ENCODE assay signal across 8 mouse cellular contexts in the genomic region with DNA sequence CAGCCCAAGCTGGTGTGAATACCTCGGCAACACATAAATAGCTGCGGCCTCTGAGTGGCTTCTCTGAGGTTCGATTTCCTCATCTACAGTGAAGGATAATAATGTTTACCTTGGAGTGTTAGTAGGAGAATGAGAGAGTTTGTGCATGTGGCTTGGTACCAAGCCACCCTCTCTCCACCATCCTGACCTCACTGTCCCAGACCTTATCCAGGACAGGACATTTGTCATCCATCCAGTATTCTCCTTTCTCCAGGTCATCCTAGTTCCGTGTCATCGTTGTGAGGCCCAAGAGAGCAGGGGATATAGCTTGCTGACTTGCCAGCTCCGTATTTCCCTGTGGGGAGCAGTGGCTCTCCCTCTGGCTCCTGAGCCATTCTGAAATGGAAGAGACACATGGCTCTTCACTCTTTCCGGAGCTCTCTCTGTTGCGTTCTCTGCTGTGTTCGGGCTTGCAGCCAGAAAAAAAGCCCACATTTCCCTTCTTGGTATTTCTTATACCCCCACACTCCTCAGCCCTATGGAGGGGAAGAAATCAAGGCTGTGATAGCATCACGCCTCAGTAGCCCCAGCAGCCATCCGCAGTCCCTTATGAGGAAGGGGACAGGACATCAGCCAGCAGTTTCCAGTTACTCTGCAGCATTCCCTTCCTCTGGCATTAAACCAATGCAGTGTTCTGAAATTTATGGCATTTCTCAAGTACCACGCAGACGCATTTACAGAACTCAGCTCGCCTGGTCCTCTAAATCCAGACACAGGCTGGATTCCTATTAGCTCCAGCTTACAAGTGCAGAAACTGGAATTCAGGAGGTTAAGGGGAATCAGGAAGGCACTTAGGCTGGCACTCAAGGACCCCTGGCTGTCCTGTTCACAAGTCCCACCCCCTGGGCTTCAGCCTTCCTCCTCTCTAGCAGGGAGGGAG. TPM values are rescaled to one million over a fixed set of nuclear protein-coding genes. Genes with fewer than 3 reads are reported as not detected.
DNase-seq lines count a peak whose midpoint lies in the region; ATAC-seq and TF ChIP-seq lines count a peak whose summit lies in the region.

No protein-coding gene starts in this region.

- H3K27ac ChIP-seq in forebrain, embryonic 15.5 days (replicated peaks) = peak overlapping the region; percentile 65
- H3K27ac ChIP-seq in hindbrain, postnatal 0 days = peak overlapping the region; percentile 68
- peak overlapping the region; percentile 38 for H3K27ac ChIP-seq in liver, embryonic 16.5 days (ENCODE audit: low read length)

- in situ Hi-C loops in Patski (cut with MboI; ENCODE audit: low pct_unique_long_range_greater_than_20kb) = no loop called here

- H3K4me2 ChIP-seq in forebrain, embryonic 15.5 days (replicated peaks) = peak overlapping the region; percentile 23
- peak overlapping the region; percentile 38 for H3K4me2 ChIP-seq in hindbrain, postnatal 0 days (ENCODE audit: low read depth, low read length)
- peak overlapping the region; percentile 48 for H3K4me2 ChIP-seq in liver, embryonic 16.5 days (ENCODE audit: low read depth, low read length)

- H3K9ac ChIP-seq in forebrain, embryonic 15.5 days (replicated peaks) = peak overlapping the region; percentile 22
- 0 out of 2 replicates have a peak overlapping the region, but pooled peaks have one; percentile 7 for H3K9ac ChIP-seq in hindbrain, postnatal 0 days (replicated peaks; ENCODE audit: low read length)
- no peak overlapping the region for H3K9ac ChIP-seq in liver, embryonic 16.5 days (ENCODE audit: low read depth, low read length)

- WGBS in forebrain, embryonic 15.5 days = 18% methylated on average over 14 of the region's 14 CpGs
- 12% methylated on average over 14 of the region's 14 CpGs for WGBS in hindbrain, postnatal 0 days
- WGBS in liver, embryonic 16.5 days (ENCODE audit: insufficient replicate concordance) = 22% methylated on average over 14 of the region's 14 CpGs

- CTCF ChIA-PET in Patski (lab: Charles Lee) = interaction anchor here (0.8 to 4.5 kb wide), 6 partner anchors 8 to 145 kb away, joined by 3 to 24 read pairs (median 4); partner anchors contain the start of gene Calm2

- POLR2A ChIA-PET in Patski (lab: Charles Lee) = interaction anchor here (0.5 to 3.6 kb wide), 9 partner anchors 9 to 111 kb away, joined by 3 to 25 read pairs (median 3); partner anchors contain the start of gene Calm2

- H3K4me3 ChIP-seq in forebrain, embryonic 15.5 days = no peak overlapping the region
- no peak overlapping the region for H3K4me3 ChIP-seq in hindbrain, postnatal 0 days (ENCODE audit: low read length)
- H3K4me3 ChIP-seq in liver, embryonic 16.5 days (ENCODE audit: low read depth, low read length) = no peak overlapping the region

- no peaks in the 10 kb centered on the region for H3K27me3 ChIP-seq in Patski
- no peaks in the 10 kb centered on the region for H3K27me3 ChIP-seq in forebrain, embryonic 15.5 days
- H3K27me3 ChIP-seq in hindbrain, postnatal 0 days (ENCODE audit: insufficient read depth, low read length) = no peaks in the 10 kb centered on the region
- H3K27me3 ChIP-seq in liver, embryonic 16.5 days (ENCODE audit: control insufficient read depth, insufficient read depth, low read depth, low read length) = no peaks in the 10 kb centered on the region; the same call in 1 of the 2 replicates

- no peaks in the 10 kb centered on the region for H3K36me3 ChIP-seq in forebrain, embryonic 15.5 days
- H3K36me3 ChIP-seq in hindbrain, postnatal 0 days (ENCODE audit: insufficient read depth, low read length) = no peaks in the 10 kb centered on the region
- no peaks in the 10 kb centered on the region for H3K36me3 ChIP-seq in liver, embryonic 16.5 days (ENCODE audit: control insufficient read depth, insufficient read depth)

- peaks cover 39% of the 10 kb centered on the region for H3K4me1 ChIP-seq in forebrain, embryonic 15.5 days
- peaks cover 37% of the 10 kb centered on the region for H3K4me1 ChIP-seq in hindbrain, postnatal 0 days (ENCODE audit: insufficient read depth, low read length)
- peaks cover 10% of the 10 kb centered on the region for H3K4me1 ChIP-seq in liver, embryonic 16.5 days (ENCODE audit: control insufficient read depth, low read depth, low read length)

- TF ChIP-seq CTCF in Patski (IDR thresholded peaks at IDR 0.05) = no peak
- TF ChIP-seq CTCF in hindbrain, postnatal 0 days (IDR thresholded peaks at IDR 0.05; ENCODE audit: low read depth) = no peak

- peak; percentile 46 for DNase-seq in cerebellum, adult 11-12 months
- DNase-seq in cerebellum, postnatal 4 days (ENCODE audit: low spot score in 2 of 2) = no peak
- DNase-seq in Patski (ENCODE audit: low read depth, low spot score) = no peak
- DNase-seq in hindbrain, postnatal 0 days (ENCODE audit: low spot score) = peak; percentile 52
- DNase-seq in right cerebral cortex, adult 2 months (ENCODE audit: low spot score in 2 of 2) = peak; percentile 73 to 82
- DNase-seq in thymus, postnatal 0 days (ENCODE audit: low spot score) = no peak

- peak; percentile 5 for ATAC-seq in Patski
- peak; percentile 49 for ATAC-seq in forebrain, embryonic 15.5 days (replicated peaks)
- peak; percentile 41; the same call in 1 of the 2 replicates for ATAC-seq in hindbrain, postnatal 0 days
- ATAC-seq in liver, embryonic 16.5 days (ENCODE audit: low read depth) = 0 out of 2 replicates have a peak, but pooled peaks have one; percentile 3

- no peaks in the 10 kb centered on the region for H3K9me3 ChIP-seq in forebrain, embryonic 15.5 days
- no peaks in the 10 kb centered on the region for H3K9me3 ChIP-seq in hindbrain, postnatal 0 days (ENCODE audit: low read length)
- H3K9me3 ChIP-seq in liver, embryonic 16.5 days (replicated peaks; ENCODE audit: control insufficient read depth, low read length) = no peaks in the 10 kb centered on the region

RNA-seq across cellular contexts. Expression of gene Calm2, which starts 13.3 kb away (rescaled TPM):
- polyA plus RNA-seq in Patski (2021) = 899 TPM
- 1,787 and 1,813 TPM in 2 replicates for polyA plus RNA-seq in forebrain, embryonic 15.5 days (2015; fragmentation: Nextera tagmentation; extraction: Ambion mirVana)
- total RNA-seq in hindbrain, postnatal 0 days (2014; rRNA removed) = 841 and 932 TPM in 2 replicates
- 3,128 and 3,189 TPM in 2 replicates for polyA plus RNA-seq in hindbrain, postnatal 0 days (2015; fragmentation: Nextera tagmentation; extraction: Ambion mirVana)
- 332 and 366 TPM in 2 replicates for polyA plus RNA-seq in liver, embryonic 16.5 days (2015; fragmentation: Nextera tagmentation; extraction: Ambion mirVana)
- polyA plus RNA-seq in thymus, postnatal 0 days (2015; fragmentation: Nextera tagmentation; extraction: Ambion mirVana) = 943 and 956 TPM in 2 replicates

RNA-seq across cellular contexts. Expression of gene Stpg4, which starts 32.5 kb away (rescaled TPM):
- not detected for polyA plus RNA-seq in Patski (2021)
- polyA plus RNA-seq in forebrain, embryonic 15.5 days (2015; fragmentation: Nextera tagmentation; extraction: Ambion mirVana) = not detected in 2 replicates
- 0.31 TPM in 1 of 2 replicates, not detected in the other for total RNA-seq in hindbrain, postnatal 0 days (2014; rRNA removed)
- not detected in 2 replicates for polyA plus RNA-seq in hindbrain, postnatal 0 days (2015; fragmentation: Nextera tagmentation; extraction: Ambion mirVana)
- not detected in 2 replicates for polyA plus RNA-seq in liver, embryonic 16.5 days (2015; fragmentation: Nextera tagmentation; extraction: Ambion mirVana)
- polyA plus RNA-seq in thymus, postnatal 0 days (2015; fragmentation: Nextera tagmentation; extraction: Ambion mirVana) = 0.23 TPM in 2 replicates

Comparison
In these comparisons a context has a peak if more than half of its experiments do, and no peak if none do; other contexts are left out.
1. DNase-seq: peak in cerebellum, adult 11-12 months (single experiment), hindbrain, postnatal 0 days (single experiment) and right cerebral cortex, adult 2 months (2 of 2); none in cerebellum, postnatal 4 days (0 of 2), Patski (single experiment) and thymus, postnatal 0 days (single experiment).
2. Peak in every context shown above with its lines, with median percentiles within 50 percentile points of each other: ATAC-seq, H3K27ac ChIP-seq and H3K4me2 ChIP-seq.